Mouse (Mus musculus) lung, embryonic 15.5 days (tissue): ENCODE data around the gene Lzts2. TPM values are rescaled to one million over a fixed set of nuclear protein-coding genes. Genes with fewer than 3 reads are reported as not detected.

Experiments used
- ATAC-seq: fragments of 200-750 bp; cut with Nextera tagmentation; 2 replicates; pipeline ENCODE4 v1.8.0; 2017; ENCODE audit warnings: moderate number of reproducible peaks, borderline replicate concordance; ENCODE audit not compliant: low FRiP score, low TSS enrichment; ENCODE audit errors: extremely low read depth
- H3K27ac ChIP-seq: fragments of 300-500 bp; sonication (generic); 2 replicates; pipeline ENCODE4 v1.5.1; 2015; ENCODE audit warnings: moderate library complexity, mild to moderate bottlenecking, inconsistent platforms
- H3K27me3 ChIP-seq: fragments of 300-500 bp; sonication (generic); 2 replicates; pipeline ENCODE4 v1.6.1; 2015; ENCODE audit warnings: inconsistent platforms
- H3K36me3 ChIP-seq: fragments of 300-500 bp; sonication (generic); 2 replicates; pipeline ENCODE4 v1.6.1; 2015; ENCODE audit warnings: inconsistent platforms
- H3K4me1 ChIP-seq: fragments of 300-500 bp; sonication (generic); 2 replicates; pipeline ENCODE4 v1.6.1; 2015; ENCODE audit warnings: inconsistent platforms
- H3K4me2 ChIP-seq: fragments of 300-500 bp; sonication (generic); 2 replicates; pipeline ENCODE4 v1.6.1; 2015; ENCODE audit warnings: inconsistent platforms, mild to moderate bottlenecking, moderate library complexity
- H3K4me3 ChIP-seq: fragments of 300-500 bp; sonication (generic); 2 replicates; pipeline ENCODE4 v1.5.1; 2015; ENCODE audit warnings: mild to moderate bottlenecking, inconsistent platforms
- H3K9ac ChIP-seq: fragments of 300-500 bp; sonication (generic); 2 replicates; pipeline ENCODE4 v1.6.1; 2015; ENCODE audit warnings: inconsistent platforms
- H3K9me3 ChIP-seq: fragments of 300-500 bp; sonication (generic); 2 replicates; pipeline ENCODE4 v1.6.1; 2016; ENCODE audit warnings: inconsistent platforms
- WGBS: fragments of 180-500 bp; shearing (Covaris S2); methylation state at CpG from one replicate; pipeline ENCODE4 v1.1.7; 2015; 5-methylcytosine and 5-hydroxymethylcytosine counted together
- polyA plus RNA-seq: library from polyadenylated mRNA; unstranded; fragments of >200 nt; fragmentation: Nextera tagmentation; extraction: Ambion mirVana; gene quantifications from 2 replicates; pipeline ENCODE4 v1.2.1, GENCODE M21; 2015

Gene Lzts2
- polyA plus RNA-seq, 1 experiment from 2014 or later: 75.9 TPM

- peak within 1 kb of the TSS; percentile 75 for H3K9ac ChIP-seq
- peaks cover 26% of the 10 kb centered on the region for H3K4me1 ChIP-seq
- H3K4me3 ChIP-seq: peak within 1 kb of the TSS; percentile 92
- H3K27me3 ChIP-seq: no peaks in the 10 kb centered on the region
- no peaks in the 10 kb centered on the region for H3K9me3 ChIP-seq
- WGBS: under 1% methylated on average over 82 of the region's 82 CpGs
- H3K27ac ChIP-seq: peak within 1 kb of the TSS; percentile 82
- peak within 1 kb of the TSS; percentile 93 for H3K4me2 ChIP-seq
- H3K36me3 ChIP-seq: peaks cover 32% of the 10 kb centered on the region
- peak; percentile 91 for ATAC-seq
These were observed 8.1 kb upstream of the Lzts2 start, which contains the start of gene Mrpl43 for GRCm38 (mm10) chr19:45005957-45006712. Gene Mrpl43 (minus strand): TSS chr19:45006442.

GRCm38 (mm10) chr19:45007021-45007420 is 7.2 kb upstream of the Lzts2 start:
- no peak for ATAC-seq
- 24% methylated on average over 17 of the region's 17 CpGs for WGBS
- no peaks in the 10 kb centered on the region for H3K9me3 ChIP-seq
- no peaks in the 10 kb centered on the region for H3K27me3 ChIP-seq
- H3K4me3 ChIP-seq: peak overlapping the region; percentile 92
- peak overlapping the region; percentile 76 for H3K27ac ChIP-seq
- H3K4me1 ChIP-seq: peaks cover 26% of the 10 kb centered on the region
- peaks cover 40% of the 10 kb centered on the region for H3K36me3 ChIP-seq
- peak overlapping the region; percentile 75 for H3K9ac ChIP-seq
- H3K4me2 ChIP-seq: peak overlapping the region; percentile 93

GRCm38 (mm10) chr19:45007425-45008191 is 6.6 kb upstream of the Lzts2 start:
- Histone ChIP-seq H3K27ac (peak overlapping the region; percentile 76; the same call in 1 of the 2 replicates), H3K9me3 (no peaks in the 10 kb centered on the region)
- no peak for ATAC-seq

GRCm38 (mm10) chr19:45010646-45011045 is 3.6 kb upstream of the Lzts2 start:
- Histone ChIP-seq H3K36me3 (peaks cover 26% of the 10 kb centered on the region), H3K4me2 (no peak overlapping the region)

More at GRCm38 (mm10) chr19:45007425-45008191, 6.6 kb upstream of the Lzts2 start:
- Histone ChIP-seq H3K36me3 (peaks cover 37% of the 10 kb centered on the region), H3K4me3 (peak overlapping the region; percentile 92), H3K27me3 (no peaks in the 10 kb centered on the region), H3K4me2 (peak overlapping the region; percentile 93), H3K4me1 (peaks cover 26% of the 10 kb centered on the region), H3K9ac (peak overlapping the region; percentile 75; the same call in 1 of the 2 replicates)
- 70% methylated on average over 20 of the region's 20 CpGs for WGBS

GRCm38 (mm10) chr19:45012219-45012618 is 2.0 kb upstream of the Lzts2 start:
- Histone ChIP-seq H3K4me2 (no peak overlapping the region), H3K9me3 (no peaks in the 10 kb centered on the region), H3K9ac (no peak overlapping the region), H3K36me3 (peaks cover 26% of the 10 kb centered on the region), H3K4me3 (no peak overlapping the region), H3K27me3 (no peaks in the 10 kb centered on the region), H3K4me1 (peaks cover 49% of the 10 kb centered on the region), H3K27ac (no peak overlapping the region)
- 80% methylated on average over 8 of the region's 8 CpGs for WGBS
- no peak for ATAC-seq

More at GRCm38 (mm10) chr19:45010646-45011045, 3.6 kb upstream of the Lzts2 start:
- Histone ChIP-seq H3K9ac (no peak overlapping the region), H3K9me3 (no peaks in the 10 kb centered on the region), H3K4me1 (peaks cover 43% of the 10 kb centered on the region), H3K27me3 (no peaks in the 10 kb centered on the region), H3K4me3 (no peak overlapping the region), H3K27ac (no peak overlapping the region)
- 84% methylated on average over 4 of the region's 4 CpGs for WGBS
- no peak for ATAC-seq

GRCm38 (mm10) chr19:45012636-45013035 is 1.6 kb upstream of the Lzts2 start:
- H3K9ac ChIP-seq: no peak overlapping the region
- H3K4me1 ChIP-seq: peaks cover 47% of the 10 kb centered on the region
- WGBS: 37% methylated on average over 6 of the region's 6 CpGs

GRCm38 (mm10) chr19:45013581-45014225 is 511 bp upstream of the Lzts2 start:
- Histone ChIP-seq H3K9me3 (no peaks in the 10 kb centered on the region), H3K4me3 (no peak overlapping the region), H3K27me3 (no peaks in the 10 kb centered on the region), H3K9ac (peak overlapping the region; percentile 0; the same call in 1 of the 2 replicates), H3K36me3 (peaks cover 26% of the 10 kb centered on the region), H3K27ac (peak overlapping the region; percentile 99), H3K4me1 (peaks cover 39% of the 10 kb centered on the region), H3K4me2 (peak overlapping the region; percentile 79; the same call in 1 of the 2 replicates)
- no peak for ATAC-seq
- 58% methylated on average over 6 of the region's 6 CpGs for WGBS

More at GRCm38 (mm10) chr19:45012636-45013035, 1.6 kb upstream of the Lzts2 start:
- no peak overlapping the region for H3K4me2 ChIP-seq
- no peaks in the 10 kb centered on the region for H3K9me3 ChIP-seq
- no peak overlapping the region for H3K27ac ChIP-seq
- no peak for ATAC-seq
- H3K4me3 ChIP-seq: no peak overlapping the region
- no peaks in the 10 kb centered on the region for H3K27me3 ChIP-seq
- H3K36me3 ChIP-seq: peaks cover 26% of the 10 kb centered on the region

GRCm38 (mm10) chr19:45014981-45015402 is 778 bp downstream of the Lzts2 start:
- Histone ChIP-seq H3K9ac (peak overlapping the region; percentile 60), H3K4me2 (peak overlapping the region; percentile 79), H3K4me1 (peaks cover 52% of the 10 kb centered on the region), H3K9me3 (no peaks in the 10 kb centered on the region), H3K36me3 (peaks cover 19% of the 10 kb centered on the region), H3K27me3 (no peaks in the 10 kb centered on the region), H3K27ac (peak overlapping the region; percentile 99), H3K4me3 (peak overlapping the region; percentile 74)
- 0% methylated on average over 25 of the region's 25 CpGs for WGBS
- ATAC-seq: 0 out of 2 replicates have a peak, but pooled peaks have one; percentile 16

GRCm38 (mm10) chr19:45015518-45016281 is 1.5 kb downstream of the Lzts2 start:
- peak overlapping the region; percentile 74 for H3K4me3 ChIP-seq
- H3K4me1 ChIP-seq: peaks cover 59% of the 10 kb centered on the region
- H3K9me3 ChIP-seq: no peaks in the 10 kb centered on the region
- H3K4me2 ChIP-seq: peak overlapping the region; percentile 79
- 0% methylated on average over 34 of the region's 34 CpGs for WGBS
- no peak for ATAC-seq
- H3K36me3 ChIP-seq: peaks cover 12% of the 10 kb centered on the region
- H3K9ac ChIP-seq: peak overlapping the region; percentile 60
- peak overlapping the region; percentile 99 for H3K27ac ChIP-seq
- no peaks in the 10 kb centered on the region for H3K27me3 ChIP-seq

- Histone ChIP-seq H3K9ac (peak overlapping the region; percentile 60), H3K9me3 (no peaks in the 10 kb centered on the region), H3K4me2 (peak overlapping the region; percentile 79), H3K4me3 (peak overlapping the region; percentile 74), H3K27ac (peak overlapping the region; percentile 99), H3K36me3 (peaks cover 8% of the 10 kb centered on the region), H3K4me1 (peaks cover 68% of the 10 kb centered on the region), H3K27me3 (no peaks in the 10 kb centered on the region)
- peak; percentile 52 for ATAC-seq
- WGBS: 1% methylated on average over 18 of the region's 18 CpGs
These were observed 2.4 kb downstream of the Lzts2 start for GRCm38 (mm10) chr19:45016341-45017215.
